Comparison of ENCODE assay signal across 11 mouse cellular contexts in the genomic region with DNA sequence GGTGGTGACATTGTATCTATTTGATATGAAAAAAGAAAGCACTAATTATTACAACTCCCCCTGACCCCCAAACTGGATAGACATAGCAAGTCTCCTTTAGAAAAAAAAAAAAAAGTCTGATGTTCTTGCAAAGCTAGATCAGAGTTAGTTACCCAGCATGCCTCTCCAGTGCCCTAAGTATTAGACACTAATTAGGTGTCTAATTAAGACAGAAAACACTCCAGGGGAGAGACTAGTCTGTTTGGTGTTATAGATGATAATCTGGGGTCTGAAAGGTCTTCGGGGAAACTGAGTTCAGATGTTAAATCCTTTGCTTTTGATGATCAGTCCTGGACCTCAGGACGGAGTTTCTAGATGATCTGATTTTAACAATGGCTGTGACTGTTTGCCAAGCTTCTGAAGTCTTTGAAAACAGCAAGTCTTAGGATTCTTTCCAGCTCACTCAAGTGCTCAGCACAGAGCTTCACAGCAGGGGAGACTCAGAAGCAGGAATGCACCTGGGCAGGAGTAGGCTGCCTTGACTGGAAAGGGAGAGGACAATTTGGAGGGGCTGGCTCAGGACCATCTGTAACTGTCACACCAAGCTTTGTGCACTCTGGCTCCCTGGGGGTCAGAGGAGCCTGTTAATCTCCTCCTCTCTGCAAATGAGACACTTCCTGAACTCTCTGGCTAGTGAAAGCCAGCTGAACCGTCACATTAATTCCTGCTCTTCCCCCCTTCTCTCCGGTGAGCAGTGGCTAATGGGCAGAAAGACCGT.
DNase-seq lines count a peak whose midpoint lies in the region; ATAC-seq and TF ChIP-seq lines count a peak whose summit lies in the region.
"Had no signal": no experiment of that assay in that cellular context is flagged by ENCODE, and none has a peak within 500 bp of the region (broad histone marks: within the 10 kb centered on the region; RNA-seq: fewer than 3 reads in every experiment).

No protein-coding gene starts in this region.

- no peak for ATAC-seq in heart, postnatal 0 days (ENCODE audit: insufficient read depth, low read depth)
- ATAC-seq in midbrain, embryonic 16.5 days = no peak
- ATAC-seq: lung, postnatal 0 days had no signal

- TF ChIP-seq EP300 in heart, postnatal 0 days (IDR thresholded peaks at IDR 0.05; ENCODE audit: low read depth) = no peak

- H3K9me3 ChIP-seq in heart, postnatal 0 days (replicated peaks; ENCODE audit: control insufficient read depth, low read length) = no peaks in the 10 kb centered on the region
- no peaks in the 10 kb centered on the region for H3K9me3 ChIP-seq in hindbrain, embryonic 10.5 days
- no peaks in the 10 kb centered on the region for H3K9me3 ChIP-seq in midbrain, embryonic 16.5 days (replicated peaks; ENCODE audit: control insufficient read depth, low read length, poor library complexity, severe bottlenecking)

- no peak for TF ChIP-seq CTCF in heart, postnatal 0 days (IDR thresholded peaks at IDR 0.05; ENCODE audit: low read depth)

- H3K4me1 ChIP-seq in heart, postnatal 0 days (ENCODE audit: control insufficient read depth, insufficient read depth) = peaks cover 14% of the 10 kb centered on the region; the same call in 1 of the 2 replicates
- peaks cover 43% of the 10 kb centered on the region for H3K4me1 ChIP-seq in hindbrain, embryonic 10.5 days (replicated peaks)
- peaks cover 31% of the 10 kb centered on the region for H3K4me1 ChIP-seq in midbrain, embryonic 16.5 days (ENCODE audit: control insufficient read depth, insufficient read depth, low read length)

- H3K4me2 ChIP-seq in heart, postnatal 0 days (ENCODE audit: low read depth, low read length) = no peak overlapping the region
- no peak overlapping the region for H3K4me2 ChIP-seq in midbrain, embryonic 16.5 days (ENCODE audit: low read length)

- no peak overlapping the region for H3K4me3 ChIP-seq in heart, postnatal 0 days (ENCODE audit: low read depth, low read length)
- H3K4me3 ChIP-seq in hindbrain, embryonic 10.5 days = no peak overlapping the region
- H3K4me3 ChIP-seq in midbrain, embryonic 16.5 days (ENCODE audit: low read depth, low read length) = no peak overlapping the region

- H3K9ac ChIP-seq in heart, postnatal 0 days (replicated peaks; ENCODE audit: low read depth, low read length) = no peak overlapping the region
- no peak overlapping the region for H3K9ac ChIP-seq in midbrain, embryonic 16.5 days (ENCODE audit: low read depth, low read length)

- H3K27me3 ChIP-seq in heart, postnatal 0 days (ENCODE audit: control insufficient read depth, insufficient read depth, low read length) = no peaks in the 10 kb centered on the region
- 0 out of 2 replicates have a peak, but pooled peaks cover 7% of the 10 kb centered on the region for H3K27me3 ChIP-seq in hindbrain, embryonic 10.5 days (ENCODE audit: insufficient read depth, poor library complexity, severe bottlenecking)
- H3K27me3 ChIP-seq in midbrain, embryonic 16.5 days (ENCODE audit: control insufficient read depth, insufficient read depth, low read depth, low read length) = no peaks in the 10 kb centered on the region

- 0 out of 2 replicates have a peak overlapping the region, but pooled peaks have one; percentile 2 for H3K27ac ChIP-seq in heart, postnatal 0 days (ENCODE audit: low read depth)
- H3K27ac ChIP-seq in hindbrain, embryonic 10.5 days = peak overlapping the region; percentile 40; the same call in 1 of the 2 replicates
- H3K27ac ChIP-seq in midbrain, embryonic 16.5 days (ENCODE audit: low read length) = peak overlapping the region; percentile 39; the same call in 1 of the 2 replicates

- DNase-seq in heart, postnatal 0 days (ENCODE audit: low spot score) = no peak
- no peak for DNase-seq in heart, postnatal 4 days
- DNase-seq in cerebellum, adult 9-10 months = peak; percentile 89
- DNase-seq in hindbrain, embryonic 10.5 days (ENCODE audit: low spot score) = peak; percentile 47
- DNase-seq in frontal cortex, postnatal 10 days (ENCODE audit: low spot score in 2 of 2) = no peak
- no peak for DNase-seq in lung, adult 18-20 months
- DNase-seq in adipocyte (ENCODE audit: low spot score) = no peak
- DNase-seq: adrenal gland, postnatal 10 days; B cell, adult 2 months had no signal

- no peaks in the 10 kb centered on the region for H3K36me3 ChIP-seq in heart, postnatal 0 days (replicated peaks; ENCODE audit: control insufficient read depth, insufficient read depth, low read length)
- no peaks in the 10 kb centered on the region for H3K36me3 ChIP-seq in hindbrain, embryonic 10.5 days
- no peaks in the 10 kb centered on the region for H3K36me3 ChIP-seq in midbrain, embryonic 16.5 days (ENCODE audit: control insufficient read depth, insufficient read depth, low read length)

- WGBS in heart, postnatal 0 days = 39% methylated on average over 5 of the region's 5 CpGs
- WGBS in hindbrain, embryonic 10.5 days = 4% methylated on average over 5 of the region's 5 CpGs
- WGBS in midbrain, embryonic 16.5 days = 3% methylated on average over 5 of the region's 5 CpGs

Comparison
In these comparisons a context has a peak if more than half of its experiments do, and no peak if none do; other contexts are left out.
1. DNase-seq: peak in cerebellum, adult 9-10 months (single experiment) and hindbrain, embryonic 10.5 days (single experiment); none in heart, postnatal 0 days (single experiment), heart, postnatal 4 days (single experiment), frontal cortex, postnatal 10 days (0 of 2), lung, adult 18-20 months (0 of 2) and adipocyte (single experiment).
2. Peak in every context shown above with its lines, with median percentiles within 50 percentile points of each other: H3K27ac ChIP-seq.